Mouse (Mus musculus) midbrain, embryonic 12.5 days (tissue): ENCODE measurements around the gene Vmn2r28. TPM values are rescaled to one million over a fixed set of nuclear protein-coding genes. Genes with fewer than 3 reads are reported as not detected.
"Not testable (repeated sequence)": the region's sequence is repeated elsewhere in the genome, so short reads cannot be mapped to it uniquely, and the experiment has no call there.

Source experiments
- ATAC-seq: fragments of 200-750 bp; cut with Nextera tagmentation; 2 replicates; pipeline ENCODE4 v1.8.0; 2017; ENCODE audit warnings: low read depth, moderate TSS enrichment, moderate library complexity; ENCODE audit not compliant: low FRiP score
- H3K27ac ChIP-seq: fragments of 300-500 bp; sonication (generic); replicated peaks from 2 replicates; pipeline ENCODE4 v1.5.1; 2016; ENCODE audit warnings: mild to moderate bottlenecking
- H3K27me3 ChIP-seq: fragments of 300-500 bp; sonication (generic); 2 replicates; pipeline ENCODE4 v1.6.1; 2016; ENCODE audit warnings: mild to moderate bottlenecking
- H3K36me3 ChIP-seq: fragments of 300-500 bp; sonication (generic); 2 replicates; pipeline ENCODE4 v1.6.1; 2016
- H3K4me1 ChIP-seq: fragments of 300-500 bp; sonication (generic); 2 replicates; pipeline ENCODE4 v1.6.1; 2016
- H3K4me2 ChIP-seq: fragments of 300-500 bp; sonication (generic); replicated peaks from 2 replicates; pipeline ENCODE4 v1.6.1; 2016; ENCODE audit warnings: mild to moderate bottlenecking, moderate library complexity
- H3K4me3 ChIP-seq: fragments of 300-500 bp; sonication (generic); 2 replicates; pipeline ENCODE4 v1.5.1; 2016; ENCODE audit warnings: mild to moderate bottlenecking
- H3K9ac ChIP-seq: fragments of 300-500 bp; sonication (generic); replicated peaks from 2 replicates; pipeline ENCODE4 v1.6.1; 2016; ENCODE audit warnings: mild to moderate bottlenecking, moderate library complexity
- H3K9me3 ChIP-seq: fragments of 300-500 bp; sonication (generic); 2 replicates; pipeline ENCODE4 v1.6.1; 2016; ENCODE audit warnings: mild to moderate bottlenecking
- WGBS: fragments of 180-500 bp; shearing (Covaris S2); methylation state at CpG from one replicate; pipeline ENCODE4 v1.1.7; 2016; 5-methylcytosine and 5-hydroxymethylcytosine counted together
- polyA plus RNA-seq: library from polyadenylated mRNA; unstranded; fragments of >200 nt; fragmentation: Nextera tagmentation; extraction: Ambion mirVana; gene quantifications from 2 replicates; pipeline ENCODE4 v1.2.1, GENCODE M21; 2016

Vmn2r28 gene
- not detected in 2 replicates for polyA plus RNA-seq

- not testable (repeated sequence) for H3K4me3 ChIP-seq, H3K27me3 ChIP-seq, H3K9ac ChIP-seq, H3K27ac ChIP-seq, H3K36me3 ChIP-seq, ATAC-seq, H3K4me2 ChIP-seq, H3K4me1 ChIP-seq, H3K9me3 ChIP-seq
Observed at GRCm38 (mm10) chr7:5493856-5494255, at the start of gene Vmn2r28. Vmn2r28 (minus strand) TSS chr7:5493956.

- H3K4me3 ChIP-seq, ATAC-seq, H3K9ac ChIP-seq, H3K36me3 ChIP-seq, H3K27ac ChIP-seq, H3K27me3 ChIP-seq, H3K4me2 ChIP-seq, H3K4me1 ChIP-seq: not testable (repeated sequence)
- WGBS: 50% methylated on average over 3 of the region's 3 CpGs
- peaks cover 15% of the 10 kb centered on the region for H3K9me3 ChIP-seq
Observed at GRCm38 (mm10) chr7:5540770-5541436, 47.1 kb upstream of the Vmn2r28 start.

DNA sequence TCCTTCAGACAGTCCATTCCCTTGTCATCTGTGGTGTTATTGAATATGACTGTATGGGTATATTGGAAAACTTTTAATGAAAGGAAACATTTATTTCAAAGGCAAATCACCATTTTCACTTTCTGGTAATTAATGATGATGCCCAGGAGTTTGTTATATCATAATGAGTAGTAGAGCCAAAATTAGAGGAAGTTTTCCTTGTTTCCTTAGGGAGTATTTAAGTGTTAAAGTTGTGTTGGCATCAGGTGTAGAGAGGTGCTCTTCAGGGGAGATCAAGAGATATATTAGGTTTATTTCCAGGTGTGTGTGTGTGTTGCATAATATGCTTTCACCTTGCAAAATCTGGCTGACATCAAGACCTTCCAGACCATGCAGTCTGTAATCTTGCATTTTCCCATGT, 37.1 kb downstream of the Vmn2r28 start, which contains the start of gene Vmn1r59:
Gene Vmn1r59, minus strand, starts transcription at position 101 of the 400 bp plus-strand sequence.
- Histone ChIP-seq H3K27ac (no peak within 1 kb of the TSS), H3K36me3 (no peaks in the 10 kb centered on the region), H3K9ac (no peak within 1 kb of the TSS), H3K4me2 (no peak within 1 kb of the TSS), H3K4me3 (no peak within 1 kb of the TSS), H3K27me3 (no peaks in the 10 kb centered on the region), H3K9me3 (peaks cover 38% of the 10 kb centered on the region), H3K4me1 (no peaks in the 10 kb centered on the region)
- ATAC-seq: no peak

DNA sequence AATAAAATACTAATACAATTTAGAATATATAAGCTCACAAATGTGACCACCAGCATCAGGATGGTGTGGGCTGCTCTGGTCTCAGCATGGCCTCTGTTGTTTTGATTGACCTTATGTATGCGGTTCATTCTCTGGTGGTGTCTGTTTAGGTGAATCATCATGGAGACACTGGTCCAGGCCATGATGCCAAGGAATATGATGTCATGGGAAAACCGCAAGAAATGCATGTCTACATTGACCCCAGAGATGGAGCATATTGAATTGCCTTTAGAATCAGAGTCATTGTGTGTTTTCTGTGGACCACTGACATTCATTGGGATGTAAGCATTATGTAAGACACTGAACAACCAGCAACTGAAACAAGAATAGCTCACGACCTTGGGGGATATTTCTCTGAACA, 39.7 kb downstream of the Vmn2r28 start:
- not testable (repeated sequence) for H3K4me2 ChIP-seq, H3K4me1 ChIP-seq, H3K4me3 ChIP-seq, ATAC-seq, H3K36me3 ChIP-seq, H3K27me3 ChIP-seq, H3K9ac ChIP-seq, H3K27ac ChIP-seq
- H3K9me3 ChIP-seq: peaks cover 43% of the 10 kb centered on the region
- WGBS: 72% methylated on average over 3 of the region's 3 CpGs

DNA sequence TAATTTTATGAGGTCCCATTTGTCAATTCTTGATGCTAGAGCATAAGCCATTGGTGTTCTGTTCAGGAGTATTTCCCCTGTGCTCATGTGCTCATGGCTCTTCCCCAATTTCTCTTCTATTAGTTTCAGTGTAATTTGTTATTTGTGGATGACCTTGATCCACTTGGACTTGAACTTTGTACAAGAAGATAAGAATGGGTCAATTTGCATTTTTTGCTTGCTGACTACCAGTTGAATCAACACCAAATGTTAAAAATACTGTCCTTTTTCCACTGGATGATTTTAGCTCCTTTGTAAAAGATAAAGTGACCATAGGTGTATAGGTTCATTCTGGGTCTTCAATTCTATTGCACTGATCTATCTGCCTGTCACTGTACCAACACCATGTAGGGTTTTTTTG, 45.1 kb downstream of the Vmn2r28 start:
- no peaks in the 10 kb centered on the region for H3K36me3 ChIP-seq
- H3K9ac ChIP-seq: no peak overlapping the region
- H3K4me3 ChIP-seq: no peak overlapping the region
- H3K27ac ChIP-seq: no peak overlapping the region
- no peaks in the 10 kb centered on the region for H3K27me3 ChIP-seq
- ATAC-seq: no peak
- peaks cover 26% of the 10 kb centered on the region; the same call in 1 of the 2 replicates for H3K9me3 ChIP-seq
- H3K4me2 ChIP-seq: no peak overlapping the region
- no peaks in the 10 kb centered on the region for H3K4me1 ChIP-seq

Other genes with a start within 250 kb of the Vmn2r28 start
- not detected in 2 replicates for gene Gm5065, start 143.4 kb downstream of the Vmn2r28 start, polyA plus RNA-seq
- gene Nlrp2, start 142.9 kb downstream of the Vmn2r28 start, polyA plus RNA-seq: not detected in 2 replicates
- gene Vmn1r58, start 80.6 kb downstream of the Vmn2r28 start, polyA plus RNA-seq: not detected in 2 replicates
- not detected in 2 replicates for gene Vmn1r59, start 37.2 kb downstream of the Vmn2r28 start, polyA plus RNA-seq
- not detected in 2 replicates for gene Vmn1r60, start 53.4 kb upstream of the Vmn2r28 start, polyA plus RNA-seq
- not detected in 2 replicates for gene Vmn1r61, start 119.3 kb upstream of the Vmn2r28 start, polyA plus RNA-seq
- gene Vmn1r62, start 179.7 kb upstream of the Vmn2r28 start, polyA plus RNA-seq: not detected in 2 replicates